8 mouse cellular contexts compared by ENCODE assay signal in genomic region chr7:45812921-45813320, GRCm38 (mm10). TPM values are rescaled to one million over a fixed set of nuclear protein-coding genes. Genes with fewer than 3 reads are reported as not detected.
DNase-seq lines count a peak whose midpoint lies in the region; ATAC-seq and TF ChIP-seq lines count a peak whose summit lies in the region.

No protein-coding gene starts in this region.

- 73% methylated on average over 8 of the region's 8 CpGs for WGBS in embryonic facial prominence, embryonic 15.5 days
- 83% methylated on average over 8 of the region's 8 CpGs for WGBS in intestine, embryonic 16.5 days
- 88% methylated on average over 8 of the region's 8 CpGs for WGBS in neural tube, embryonic 13.5 days

- peak overlapping the region; percentile 84 for H3K4me3 ChIP-seq in layer of hippocampus, adult 2 months
- H3K4me3 ChIP-seq in embryonic facial prominence, embryonic 15.5 days (replicated peaks), result peak overlapping the region; percentile 96
- peak overlapping the region; percentile 100 for H3K4me3 ChIP-seq in intestine, embryonic 16.5 days (ENCODE audit: low read length)
- peak overlapping the region; percentile 91 for H3K4me3 ChIP-seq in neural tube, embryonic 13.5 days

- peak overlapping the region; percentile 98; the same call in 1 of the 2 replicates for H3K27ac ChIP-seq in layer of hippocampus, adult 2 months
- H3K27ac ChIP-seq in embryonic facial prominence, embryonic 15.5 days (replicated peaks), result 0 out of 2 replicates have a peak overlapping the region, but pooled peaks have one; percentile 99
- no peak overlapping the region for H3K27ac ChIP-seq in intestine, embryonic 16.5 days (ENCODE audit: low read length)
- H3K27ac ChIP-seq in neural tube, embryonic 13.5 days (replicated peaks), result peak overlapping the region; percentile 100; the same call in 1 of the 2 replicates

- H3K36me3 ChIP-seq in embryonic facial prominence, embryonic 15.5 days, result peaks cover 49% of the 10 kb centered on the region
- H3K36me3 ChIP-seq in intestine, embryonic 16.5 days (ENCODE audit: control insufficient read depth, insufficient read depth, low read length), result peaks cover 28% of the 10 kb centered on the region
- H3K36me3 ChIP-seq in neural tube, embryonic 13.5 days, result peaks cover 50% of the 10 kb centered on the region

- no peak for ATAC-seq in embryonic facial prominence, embryonic 15.5 days (ENCODE audit: insufficient number of reproducible peaks, low FRiP score, low TSS enrichment, low read depth)
- no peak for ATAC-seq in intestine, embryonic 16.5 days
- no peak for ATAC-seq in neural tube, embryonic 13.5 days (ENCODE audit: low read depth)

- peaks cover 29% of the 10 kb centered on the region for H3K4me1 ChIP-seq in embryonic facial prominence, embryonic 15.5 days
- H3K4me1 ChIP-seq in intestine, embryonic 16.5 days (ENCODE audit: control insufficient read depth, insufficient read depth, low read length), result peaks cover 22% of the 10 kb centered on the region
- peaks cover 52% of the 10 kb centered on the region for H3K4me1 ChIP-seq in neural tube, embryonic 13.5 days (replicated peaks)

- DNase-seq in layer of hippocampus, adult 2 months (ENCODE audit: low spot score in 2 of 2), result no peak
- DNase-seq in layer of hippocampus, postnatal 25 days (ENCODE audit: extremely low spot score in 1 of 2, low spot score in 1 of 2), result no peak
- DNase-seq in spleen, postnatal 14 days (ENCODE audit: low spot score in 2 of 2), result no peak
- no peak for DNase-seq in gastrocnemius, adult 8-10 months (ENCODE audit: low spot score in 2 of 2)
- DNase-seq in frontal cortex, postnatal 36 days (ENCODE audit: low spot score in 2 of 2), result no peak

- TF ChIP-seq CTCF in layer of hippocampus, adult 2 months (conservative IDR thresholded peaks at IDR 0.05), result no peak

- peak overlapping the region; percentile 71 for H3K4me2 ChIP-seq in embryonic facial prominence, embryonic 15.5 days (replicated peaks)
- H3K4me2 ChIP-seq in intestine, embryonic 16.5 days (ENCODE audit: low read depth, low read length), result peak overlapping the region; percentile 85
- peak overlapping the region; percentile 96 for H3K4me2 ChIP-seq in neural tube, embryonic 13.5 days

- no peaks in the 10 kb centered on the region for H3K27me3 ChIP-seq in embryonic facial prominence, embryonic 15.5 days
- no peaks in the 10 kb centered on the region for H3K27me3 ChIP-seq in intestine, embryonic 16.5 days (replicated peaks; ENCODE audit: control insufficient read depth, insufficient read depth, low read length)
- H3K27me3 ChIP-seq in neural tube, embryonic 13.5 days, result no peaks in the 10 kb centered on the region

- peak overlapping the region; percentile 100 for H3K9ac ChIP-seq in embryonic facial prominence, embryonic 15.5 days
- peak overlapping the region; percentile 99 for H3K9ac ChIP-seq in intestine, embryonic 16.5 days (ENCODE audit: low read depth, low read length)
- H3K9ac ChIP-seq in neural tube, embryonic 13.5 days, result peak overlapping the region; percentile 100

- H3K9me3 ChIP-seq in embryonic facial prominence, embryonic 15.5 days (replicated peaks), result no peaks in the 10 kb centered on the region
- H3K9me3 ChIP-seq in intestine, embryonic 16.5 days (ENCODE audit: control insufficient read depth, low read length), result no peaks in the 10 kb centered on the region
- no peaks in the 10 kb centered on the region for H3K9me3 ChIP-seq in neural tube, embryonic 13.5 days

RNA-seq across cellular contexts. Expression of gene Cyth2, which starts 1.5 kb away (rescaled TPM):
- total RNA-seq in layer of hippocampus, adult 2 months (2021), result 100 to 1,000 TPM; 144 to 149 TPM
- total RNA-seq in layer of hippocampus, postnatal 25 days (2021), result 100 to 1,000 TPM; 153 to 154 TPM
- 124 and 129 TPM in 2 replicates for polyA plus RNA-seq in embryonic facial prominence, embryonic 15.5 days (2015; fragmentation: Nextera tagmentation; extraction: Ambion mirVana)
- 77.1 and 78.2 TPM in 2 replicates for polyA plus RNA-seq in intestine, embryonic 16.5 days (2015; fragmentation: Nextera tagmentation; extraction: Ambion mirVana)
- 292 and 303 TPM in 2 replicates for polyA plus RNA-seq in neural tube, embryonic 13.5 days (2015; fragmentation: Nextera tagmentation; extraction: Ambion mirVana)
- 10 to 100 TPM; 25.2 to 34.3 (median 30.8) TPM for total RNA-seq in gastrocnemius, adult 8-10 months (2022)

RNA-seq across cellular contexts. Expression of gene Kcnj14, which starts 11.7 kb away (rescaled TPM):
- total RNA-seq in layer of hippocampus, adult 2 months (2021), result 1 to 10 TPM; 1.6 to 1.9 TPM
- 1 to 10 TPM; 1.4 to 2.6 TPM for total RNA-seq in layer of hippocampus, postnatal 25 days (2021)
- 1.4 and 1.7 TPM in 2 replicates for polyA plus RNA-seq in embryonic facial prominence, embryonic 15.5 days (2015; fragmentation: Nextera tagmentation; extraction: Ambion mirVana)
- 0.65 and 0.78 TPM in 2 replicates for polyA plus RNA-seq in intestine, embryonic 16.5 days (2015; fragmentation: Nextera tagmentation; extraction: Ambion mirVana)
- 0.85 and 0.93 TPM in 2 replicates for polyA plus RNA-seq in neural tube, embryonic 13.5 days (2015; fragmentation: Nextera tagmentation; extraction: Ambion mirVana)
- total RNA-seq in gastrocnemius, adult 8-10 months (2022), result under 1 TPM in 2 of 4 experiments, not detected in 2; 0.11 to 0.29 TPM

RNA-seq across cellular contexts. Expression of gene Grwd1, which starts 17.8 kb away (rescaled TPM):
- total RNA-seq in layer of hippocampus, adult 2 months (2021), result 10 to 100 TPM; 20.5 to 22.7 TPM
- total RNA-seq in layer of hippocampus, postnatal 25 days (2021), result 10 to 100 TPM; 20.0 to 20.8 TPM
- polyA plus RNA-seq in embryonic facial prominence, embryonic 15.5 days (2015; fragmentation: Nextera tagmentation; extraction: Ambion mirVana), result 57.3 and 58.0 TPM in 2 replicates
- 57.0 and 63.0 TPM in 2 replicates for polyA plus RNA-seq in intestine, embryonic 16.5 days (2015; fragmentation: Nextera tagmentation; extraction: Ambion mirVana)
- 34.6 and 37.2 TPM in 2 replicates for polyA plus RNA-seq in neural tube, embryonic 13.5 days (2015; fragmentation: Nextera tagmentation; extraction: Ambion mirVana)
- total RNA-seq in gastrocnemius, adult 8-10 months (2022), result 10 to 100 TPM; 15.5 to 17.3 (median 16.1) TPM

RNA-seq across cellular contexts. Expression of gene Sult2b1, which starts 28.5 kb away (rescaled TPM):
- total RNA-seq in layer of hippocampus, adult 2 months (2021), result 1 to 10 TPM; 7.1 to 9.7 TPM
- total RNA-seq in layer of hippocampus, postnatal 25 days (2021), result 1 to 10 TPM; 6.8 to 9.1 TPM
- 49.6 and 55.7 TPM in 2 replicates for polyA plus RNA-seq in embryonic facial prominence, embryonic 15.5 days (2015; fragmentation: Nextera tagmentation; extraction: Ambion mirVana)
- 3.9 and 4.8 TPM in 2 replicates for polyA plus RNA-seq in intestine, embryonic 16.5 days (2015; fragmentation: Nextera tagmentation; extraction: Ambion mirVana)
- polyA plus RNA-seq in neural tube, embryonic 13.5 days (2015; fragmentation: Nextera tagmentation; extraction: Ambion mirVana), result 4.9 and 5.2 TPM in 2 replicates
- not detected for total RNA-seq in gastrocnemius, adult 8-10 months (2022)

RNA-seq across cellular contexts. Expression of gene Lmtk3, which starts 29.4 kb away (rescaled TPM):
- total RNA-seq in layer of hippocampus, adult 2 months (2021), result 100 to 1,000 TPM; 302 to 329 TPM
- total RNA-seq in layer of hippocampus, postnatal 25 days (2021), result 100 to 1,000 TPM; 256 to 314 TPM
- 1.9 TPM in 2 replicates for polyA plus RNA-seq in embryonic facial prominence, embryonic 15.5 days (2015; fragmentation: Nextera tagmentation; extraction: Ambion mirVana)
- 0.47 and 0.51 TPM in 2 replicates for polyA plus RNA-seq in intestine, embryonic 16.5 days (2015; fragmentation: Nextera tagmentation; extraction: Ambion mirVana)
- 17.2 and 17.4 TPM in 2 replicates for polyA plus RNA-seq in neural tube, embryonic 13.5 days (2015; fragmentation: Nextera tagmentation; extraction: Ambion mirVana)
- not detected for total RNA-seq in gastrocnemius, adult 8-10 months (2022)

Comparison
In these comparisons a context has a peak if more than half of its experiments do, and no peak if none do; other contexts are left out.
1. RNA of gene Cyth2, which starts 1.5 kb away (total RNA-seq): 153 to 154 TPM in layer of hippocampus, postnatal 25 days and 144 to 149 TPM in layer of hippocampus, adult 2 months; 25.2 to 34.3 TPM in gastrocnemius, adult 8-10 months; every median in the first group is over 4 times any median in the second.
2. Peak in every context shown above with its lines, with median percentiles within 50 percentile points of each other: H3K4me3 ChIP-seq, H3K4me2 ChIP-seq and H3K9ac ChIP-seq.